Mouse (Mus musculus): ENCODE results near the gene Coil.

GRCm38 (mm10) chr11:89020681-89021305 lies 50.7 kb downstream of the Coil start:
- TF ChIP-seq CTCF (conservative IDR thresholded peaks at IDR 0.05; ENCODE audit: insufficient read depth, insufficient read length, low read depth, low read length) (peak; percentile 28), POLR2A (IDR thresholded peaks at IDR 0.05; ENCODE audit: low read depth, low read length) (no peak)
